9 mouse cellular contexts compared by ENCODE assay signal in genomic region chr3:34639031-34639872, GRCm38 (mm10). TPM values are rescaled to one million over a fixed set of nuclear protein-coding genes. Genes with fewer than 3 reads are reported as not detected.
DNase-seq lines count a peak whose midpoint lies in the region; TF ChIP-seq lines count a peak whose summit lies in the region.
"Had no signal": no experiment of that assay in that cellular context is flagged by ENCODE, and none has a peak within 500 bp of the region (broad histone marks: within the 10 kb centered on the region; RNA-seq: fewer than 3 reads in every experiment).

No protein-coding gene starts in this region.

- peak; percentile 83 for TF ChIP-seq CTCF in layer of hippocampus, adult 2 months (conservative IDR thresholded peaks at IDR 0.05)

- H3K27me3 ChIP-seq in embryonic facial prominence, embryonic 10.5 days (replicated peaks; ENCODE audit: low read depth, poor library complexity, severe bottlenecking), result peaks cover 98% of the 10 kb centered on the region

- no peaks in the 10 kb centered on the region for H3K36me3 ChIP-seq in embryonic facial prominence, embryonic 10.5 days (replicated peaks)
- H3K36me3 ChIP-seq: liver, embryonic 13.5 days had no signal

- peak overlapping the region; percentile 89 for H3K27ac ChIP-seq in layer of hippocampus, adult 2 months
- H3K27ac ChIP-seq in embryonic facial prominence, embryonic 10.5 days (replicated peaks), result 0 out of 2 replicates have a peak overlapping the region, but pooled peaks have one; percentile 48
- H3K27ac ChIP-seq: liver, embryonic 13.5 days had no signal

- peak overlapping the region; percentile 53 for H3K4me3 ChIP-seq in layer of hippocampus, adult 2 months
- H3K4me3 ChIP-seq in embryonic facial prominence, embryonic 10.5 days, result peak overlapping the region; percentile 43
- H3K4me3 ChIP-seq: liver, embryonic 13.5 days had no signal

- H3K9me3 ChIP-seq in embryonic facial prominence, embryonic 10.5 days, result no peaks in the 10 kb centered on the region
- H3K9me3 ChIP-seq: liver, embryonic 13.5 days had no signal

- WGBS in embryonic facial prominence, embryonic 10.5 days, result 5% methylated on average over 24 of the region's 24 CpGs

- peak in 1 of 2 experiments; percentile 55 for DNase-seq in layer of hippocampus, adult 2 months (ENCODE audit: low spot score in 2 of 2)
- no peak for DNase-seq in layer of hippocampus, adult 9-10 months (ENCODE audit: low spot score)
- peak; percentile 80 for DNase-seq in R1 (ENCODE audit: low read depth, low spot score)
- peak; percentile 78 for DNase-seq in embryonic facial prominence, embryonic 10.5 days (ENCODE audit: low spot score)
- peak; percentile 48 for DNase-seq in kidney, postnatal 10 days
- DNase-seq in retina, postnatal 1 day, result peak; percentile 88
- DNase-seq in gastrocnemius, postnatal 36 days, result no peak
- DNase-seq in layer of hippocampus, adult 9-11 months, result no peak
- DNase-seq: liver, embryonic 13.5 days had no signal

- intact Hi-C loops in gastrocnemius, postnatal 36 days (cut with DNase I), result no loop called here

- peaks cover 38% of the 10 kb centered on the region for H3K4me1 ChIP-seq in embryonic facial prominence, embryonic 10.5 days

RNA-seq across cellular contexts. Expression of gene Sox2, which starts 11.0 kb away (rescaled TPM):
- total RNA-seq in layer of hippocampus, adult 2 months (2021), result 10 to 100 TPM; 41.1 to 45.9 TPM
- 12.2 and 16.1 TPM in 2 replicates for polyA plus RNA-seq in embryonic facial prominence, embryonic 10.5 days (2016; fragmentation: Nextera tagmentation; extraction: Ambion mirVana)
- total RNA-seq in gastrocnemius, postnatal 36 days (2021), result not detected
- polyA plus RNA-seq: liver, embryonic 13.5 days had no signal

Comparison
In these comparisons a context has a peak if more than half of its experiments do, and no peak if none do; other contexts are left out.
1. DNase-seq: peak in R1 (single experiment), embryonic facial prominence, embryonic 10.5 days (single experiment), kidney, postnatal 10 days (single experiment) and retina, postnatal 1 day (single experiment); none in layer of hippocampus, adult 9-10 months (single experiment), gastrocnemius, postnatal 36 days (0 of 2) and layer of hippocampus, adult 9-11 months (single experiment).
2. RNA of gene Sox2, which starts 11.0 kb away (total RNA-seq): 41.1 to 45.9 TPM in layer of hippocampus, adult 2 months; not detected in gastrocnemius, postnatal 36 days; every median in the first group is over 10 times any median in the second.